Mouse (Mus musculus) macrophage (primary cell): ENCODE data around the gene Nudt16l1. TPM values are rescaled to one million over a fixed set of nuclear protein-coding genes. Genes with fewer than 3 reads are reported as not detected.

Experiments used
- H3K27ac ChIP-seq: fragments of 350-480 bp; formaldehyde crosslinking; 2 replicates; pipeline ENCODE4 v1.9.0; 2021
- H3K36me3 ChIP-seq: fragments of 350-480 bp; formaldehyde crosslinking; 2 replicates; pipeline ENCODE4 v1.9.0; 2021; ENCODE audit errors: inconsistent target
- H3K4me3 ChIP-seq: fragments of 350-480 bp; formaldehyde crosslinking; 2 replicates; pipeline ENCODE4 v1.9.0; 2021; ENCODE audit errors: inconsistent target
- H3K79me2 ChIP-seq: fragments of 350-480 bp; formaldehyde crosslinking; 2 replicates; pipeline ENCODE4 v1.9.0; 2021; ENCODE audit errors: inconsistent target
- WGBS: methylation state at CpG from one replicate; pipeline ENCODE4 v1.1.7; 2026; ENCODE audit warnings: inconsistent platforms; ENCODE audit not compliant: missing documents; 5-methylcytosine and 5-hydroxymethylcytosine counted together
- polyA plus RNA-seq: library from polyadenylated mRNA; stranded (reverse); fragments of 250-400 nt; gene quantifications from 3 replicates; pipeline ENCODE4 v1.2.4, GENCODE M21; 2018; ENCODE audit warnings: inconsistent platforms

Gene Nudt16l1
- polyA plus RNA-seq, 1 experiment from 2014 or later: 17.1 TPM

DNA sequence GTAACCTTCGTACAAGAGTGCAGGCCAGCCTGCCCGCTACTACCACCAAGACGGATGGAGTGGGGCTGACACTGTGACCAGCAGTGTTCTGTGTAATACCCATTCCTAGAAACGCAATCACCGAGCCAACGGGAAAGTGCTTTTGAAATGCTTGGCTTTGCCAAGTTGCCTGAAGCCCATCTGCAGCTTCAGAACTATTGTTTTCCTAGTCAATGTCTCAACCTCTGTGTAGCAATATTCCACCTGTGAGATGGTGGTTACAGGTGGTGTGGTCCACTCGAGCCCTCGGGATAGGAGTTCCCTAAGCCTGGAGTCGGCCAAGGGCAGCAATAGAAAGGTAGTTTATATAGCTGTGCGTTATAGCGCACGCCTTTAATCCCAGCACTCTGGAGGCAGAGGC is 46.2 kb downstream of the Nudt16l1 start:
- no peak overlapping the region for H3K27ac ChIP-seq
- no peaks in the 10 kb centered on the region for H3K79me2 ChIP-seq
- WGBS: 94% methylated on average over 10 of the region's 12 CpGs
- no peaks in the 10 kb centered on the region for H3K36me3 ChIP-seq
- H3K4me3 ChIP-seq: no peak overlapping the region

Other genes with a start within 250 kb of the Nudt16l1 start
- gene Nmral1, start 219.4 kb upstream of the Nudt16l1 start, polyA plus RNA-seq: 6.3 to 20.4 TPM (median 15.6 TPM) in 3 replicates
- gene Hmox2, start 212.4 kb upstream of the Nudt16l1 start, polyA plus RNA-seq: 195 to 303 TPM (median 234 TPM) in 3 replicates
- gene Cdip1, start 148.5 kb upstream of the Nudt16l1 start, polyA plus RNA-seq: 15.0 to 29.2 TPM (median 20.4 TPM) in 3 replicates
- gene 4930562C15Rik, start 103.3 kb upstream of the Nudt16l1 start, polyA plus RNA-seq: 0.16 TPM in 1 of 3 replicates, not detected in the others
- gene Ubald1, start 58.4 kb upstream of the Nudt16l1 start, polyA plus RNA-seq: 64.4 to 75.7 TPM (median 71.8 TPM) in 3 replicates
- 62.2 to 84.4 TPM (median 68.4 TPM) in 3 replicates for gene Mgrn1, start 52.5 kb upstream of the Nudt16l1 start, polyA plus RNA-seq
- gene Anks3, start 25.4 kb downstream of the Nudt16l1 start, polyA plus RNA-seq: 9.0 to 21.1 TPM (median 12.1 TPM) in 3 replicates
- gene Sept12, start 59.1 kb downstream of the Nudt16l1 start, polyA plus RNA-seq: not detected in 3 replicates
- gene Smim22, start 68.5 kb downstream of the Nudt16l1 start, polyA plus RNA-seq: not detected in 3 replicates
- gene Rogdi, start 74.8 kb downstream of the Nudt16l1 start, polyA plus RNA-seq: 10.0 to 27.5 TPM (median 22.6 TPM) in 3 replicates
- gene Glyr1, start 111.1 kb downstream of the Nudt16l1 start, polyA plus RNA-seq: 72.3 to 104 TPM (median 77.0 TPM) in 3 replicates
- 24.3 to 40.2 TPM (median 37.5 TPM) in 3 replicates for gene Ubn1, start 111.3 kb downstream of the Nudt16l1 start, polyA plus RNA-seq
- gene Ppl, start 193.7 kb downstream of the Nudt16l1 start, polyA plus RNA-seq: not detected in 3 replicates
- gene Sec14l5, start 208.3 kb downstream of the Nudt16l1 start, polyA plus RNA-seq: not detected in 3 replicates